Mouse (Mus musculus) forelimb bud, embryonic 11.5 days (tissue): ENCODE results near the gene Rnf114.

Source experiments
- DNase-seq: peaks from one replicate; pipeline ENCODE4 v3.0.0-alpha.2; 2012; ENCODE audit warnings: low read depth, low spot score

Rnf114 gene

DNA sequence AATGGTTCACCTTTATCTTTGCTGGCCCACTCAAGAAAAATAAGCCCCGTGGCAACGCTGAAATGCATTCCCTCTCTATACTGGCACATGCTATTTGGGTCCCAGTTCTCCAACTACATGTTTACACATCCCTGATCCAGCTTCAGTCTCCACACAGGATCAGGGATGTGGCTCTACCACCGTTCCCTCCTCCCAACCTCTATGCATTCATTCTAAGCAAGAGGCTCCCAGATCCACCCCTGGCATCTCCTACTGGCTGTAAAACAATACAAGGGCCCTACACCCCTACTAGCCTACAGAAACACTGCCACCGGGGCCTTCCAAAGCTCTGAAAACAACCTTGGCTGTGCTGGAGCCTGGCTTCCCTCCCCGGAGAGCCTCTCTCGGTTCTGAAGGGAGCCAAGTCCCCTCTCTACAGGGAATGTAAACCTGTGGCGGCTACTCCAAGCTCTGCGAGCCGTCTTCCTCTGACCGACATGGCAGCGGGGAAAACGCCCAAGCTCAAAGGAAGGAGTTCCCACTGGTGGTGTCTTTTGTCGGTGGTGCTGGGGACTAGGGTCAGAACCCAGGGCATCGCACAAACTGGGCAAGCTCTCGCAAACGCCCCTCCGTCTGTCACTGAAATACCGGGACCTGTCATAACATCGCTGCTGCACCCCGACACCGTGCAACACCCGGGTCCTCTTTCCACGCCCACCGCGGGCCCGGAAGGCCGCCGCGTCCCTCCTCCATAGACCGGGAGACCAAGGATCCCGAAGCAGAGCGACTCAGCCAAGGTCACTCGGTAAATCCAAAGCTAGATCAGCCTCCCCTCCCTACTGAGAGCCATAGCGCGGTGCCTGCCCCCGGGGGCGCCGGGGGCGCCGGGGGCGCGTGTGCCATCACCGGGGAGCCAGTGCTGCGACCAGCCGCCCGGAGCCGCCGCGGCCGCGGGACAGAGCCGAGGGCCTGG, at the start of gene Rnf114:
Rnf114 (plus strand) TSS at position 889 of the 952 bp plus-strand sequence.
- DNase-seq, result no peak

DNA sequence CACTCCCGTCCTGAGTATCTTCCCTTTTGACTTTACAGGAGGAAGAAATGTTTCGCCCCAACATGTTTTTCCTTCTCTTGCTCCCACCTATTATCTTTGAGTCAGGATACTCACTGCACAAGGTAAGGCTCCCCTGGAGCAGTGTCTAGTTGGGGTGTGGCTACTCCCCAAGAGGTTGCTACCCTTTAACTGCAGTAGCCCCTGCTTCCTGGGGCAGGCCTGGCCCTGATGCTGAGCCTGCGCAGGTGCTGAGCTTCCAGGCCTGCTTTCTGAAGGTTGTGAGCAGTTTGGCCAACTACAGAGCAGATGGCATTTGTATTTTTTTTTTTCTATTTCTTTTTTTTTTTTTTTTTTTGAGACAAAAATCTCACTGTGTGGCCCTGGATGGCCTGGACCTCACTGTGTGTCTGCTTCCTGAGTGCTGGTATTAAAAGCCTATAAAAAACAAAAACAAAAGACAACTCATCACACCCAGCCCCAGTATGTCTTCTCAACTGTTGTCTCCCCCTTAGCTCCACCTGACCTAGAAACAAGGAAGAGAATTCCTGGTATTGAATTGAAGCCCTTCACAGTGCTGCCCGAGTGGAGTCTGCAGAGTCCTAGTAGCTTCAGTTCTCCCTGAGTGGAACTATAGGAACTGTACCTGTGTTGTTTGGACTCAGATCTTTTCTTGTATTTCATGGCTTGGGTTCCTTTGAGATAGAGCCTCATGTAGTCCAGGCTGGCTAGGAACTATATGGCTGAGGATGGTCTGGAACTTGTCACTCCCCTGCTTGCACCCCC, 48.8 kb upstream of the Rnf114 start:
- DNase-seq, result no peak

DNA sequence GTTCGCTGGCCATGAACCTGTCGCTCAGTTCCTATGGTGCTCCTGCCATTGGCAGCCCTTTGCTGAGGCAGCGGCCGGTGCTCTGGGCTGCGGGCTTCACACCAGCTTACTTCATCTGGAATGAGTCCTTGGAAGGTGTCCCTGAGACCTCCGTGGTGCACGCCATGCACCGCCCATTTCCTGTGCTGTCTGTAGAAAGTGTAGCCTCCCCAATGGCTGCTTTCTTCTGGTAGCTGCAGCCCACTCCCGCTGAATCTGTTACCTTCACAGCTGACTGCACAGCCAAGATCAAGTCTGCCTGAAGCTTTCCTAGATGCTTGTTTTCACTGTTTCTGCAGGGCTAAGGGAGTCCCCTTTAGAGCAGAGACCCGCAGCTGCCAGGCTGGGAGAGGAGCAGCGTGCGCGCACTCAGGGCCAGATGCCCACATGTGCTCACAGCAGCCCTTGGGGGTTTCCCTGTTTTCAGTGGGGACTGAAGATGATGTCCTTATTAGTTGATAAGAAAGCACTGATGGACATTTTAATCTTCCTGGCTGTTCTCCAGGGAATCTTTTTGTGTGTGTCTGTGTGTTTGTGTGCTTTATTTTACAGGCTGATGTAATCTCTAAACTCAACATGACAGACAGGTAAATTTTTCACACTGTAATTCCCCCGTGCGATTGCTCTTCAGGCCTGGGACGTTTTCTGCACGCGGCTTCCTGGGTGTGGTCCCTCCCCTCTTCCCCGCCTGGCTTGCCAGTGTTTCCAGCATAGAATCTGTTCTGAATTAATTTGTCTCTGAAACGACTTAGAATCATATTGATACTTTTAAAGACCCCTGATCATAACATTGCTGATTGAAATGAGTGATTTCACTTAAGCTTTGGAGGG, 46.3 kb upstream of the Rnf114 start:
- DNase-seq, result no peak

DNA sequence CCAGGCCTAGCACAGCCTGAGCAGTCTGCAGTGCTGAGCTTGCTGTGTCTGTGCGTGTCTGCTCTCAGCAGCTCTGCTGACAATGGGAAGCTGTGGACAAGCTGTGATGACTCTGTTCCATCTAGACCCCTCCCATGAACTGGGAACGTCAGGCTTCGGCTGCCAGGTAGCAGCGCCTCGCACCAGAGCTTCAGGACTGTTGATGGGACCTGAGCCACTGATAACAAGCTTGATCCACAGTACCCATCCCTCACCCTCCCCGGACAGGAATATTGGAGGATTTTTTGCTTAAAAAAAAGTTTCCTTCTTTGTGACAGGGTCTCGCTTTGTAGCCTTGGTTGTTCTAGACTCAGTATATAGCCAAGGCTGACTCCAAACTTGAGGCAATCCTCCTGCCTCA, 45.2 kb upstream of the Rnf114 start:
- DNase-seq, result no peak

DNA sequence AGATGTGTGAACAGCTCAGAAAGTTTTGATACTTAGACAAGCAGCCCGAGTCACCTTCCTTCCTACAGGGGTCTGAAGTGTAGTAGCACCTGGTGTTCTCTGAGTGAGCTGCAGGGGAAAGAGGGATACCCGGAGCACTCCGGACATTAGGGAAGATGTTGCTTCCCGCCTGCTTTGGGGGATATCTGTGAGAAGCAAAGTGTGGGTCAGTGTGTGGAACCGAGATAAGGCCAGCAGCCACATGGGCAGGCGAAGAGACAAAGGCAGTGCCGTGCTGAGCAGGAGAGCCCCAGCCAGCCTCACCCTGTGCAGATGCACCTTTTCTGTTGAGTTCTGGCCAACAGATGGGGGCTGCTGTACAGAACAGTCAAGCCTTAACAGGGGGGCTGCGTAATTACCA, 44.8 kb upstream of the Rnf114 start:
- DNase-seq, result no peak

DNA sequence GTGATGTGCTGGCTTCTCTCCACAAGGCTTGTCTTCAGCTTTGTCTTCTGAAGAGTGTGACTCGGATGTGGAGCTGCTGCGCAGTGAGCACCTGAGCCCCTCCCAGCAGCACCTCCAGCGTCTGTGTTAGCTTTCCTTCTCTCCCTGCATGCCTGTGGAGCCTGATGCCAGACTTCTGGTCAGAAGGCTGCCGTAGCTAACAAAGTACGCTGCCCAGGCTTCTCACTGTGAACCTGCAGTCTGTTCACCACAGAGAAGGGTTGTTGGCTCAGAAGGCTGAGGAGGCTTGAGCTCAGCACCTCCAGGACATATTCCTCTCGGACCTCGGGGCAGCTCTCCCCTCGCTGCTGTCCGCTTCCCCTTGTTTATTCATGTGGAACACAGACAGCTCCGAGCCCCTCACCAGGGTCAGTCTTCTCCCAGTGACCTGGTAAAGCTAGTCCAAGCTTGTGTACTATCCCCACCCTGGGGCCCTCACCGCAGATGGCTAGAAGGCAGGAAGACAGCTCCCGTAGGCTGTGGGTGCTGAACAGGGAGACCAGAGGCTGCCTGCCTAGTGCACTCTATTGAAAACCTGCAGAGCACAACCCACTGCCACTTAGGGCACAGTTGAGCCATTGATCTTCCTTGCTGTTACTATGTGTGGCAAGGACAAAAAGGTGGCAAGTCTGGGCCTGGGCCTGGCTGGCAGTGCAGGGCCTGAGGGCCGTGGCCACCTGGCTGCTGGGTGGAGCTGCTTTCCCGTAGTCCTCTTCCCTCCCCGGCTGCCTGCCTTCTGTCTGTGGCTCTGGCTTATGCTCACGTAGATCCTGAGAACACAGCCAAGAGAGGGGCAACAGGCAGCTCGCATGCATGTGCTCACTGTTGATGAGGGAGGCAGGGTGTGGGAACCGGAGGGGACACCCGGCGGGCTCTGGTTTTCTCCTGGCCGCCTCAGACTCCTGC, 42.8 kb upstream of the Rnf114 start:
- DNase-seq, result no peak

DNA sequence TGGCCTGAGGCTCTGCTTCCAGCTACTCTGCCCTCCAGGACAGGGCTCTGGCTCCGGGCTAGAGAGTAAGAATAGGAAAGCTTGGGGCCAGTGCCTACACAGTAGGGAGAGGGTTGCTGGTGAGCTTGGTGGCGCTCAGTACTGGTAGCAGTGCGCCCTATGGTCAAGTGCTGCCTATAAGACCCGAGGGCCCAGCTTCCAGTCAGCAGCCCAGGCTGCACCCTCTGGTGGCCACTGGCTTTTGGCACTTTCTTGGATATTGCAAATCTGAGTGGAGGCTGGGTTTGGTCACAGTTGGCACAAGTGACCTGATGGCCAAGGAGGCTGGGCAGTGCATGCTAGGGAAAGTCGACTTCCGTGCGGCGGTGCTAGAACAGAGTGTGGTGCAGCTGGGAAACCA, 41.8 kb upstream of the Rnf114 start:
- DNase-seq, result no peak

DNA sequence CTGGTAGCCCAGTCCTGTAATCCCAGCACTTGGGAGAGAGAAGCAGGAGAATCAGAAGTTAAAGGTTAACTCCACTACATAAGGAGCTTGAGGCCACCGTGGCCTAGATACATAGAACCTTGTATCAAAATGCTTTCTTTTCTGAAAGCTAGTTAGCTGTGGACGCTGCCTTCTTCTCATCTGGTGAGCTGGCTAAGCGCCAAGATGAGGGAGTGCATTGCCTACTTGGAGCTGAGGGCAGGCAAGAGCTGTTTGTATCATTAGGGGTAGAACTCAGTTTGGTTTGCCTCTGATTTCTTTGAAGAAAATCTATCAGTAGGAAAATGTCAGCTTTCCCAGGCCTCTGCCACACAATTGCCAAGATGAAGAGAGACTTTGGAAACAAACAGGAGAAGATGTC, 38.6 kb upstream of the Rnf114 start:
- no peak for DNase-seq

DNA sequence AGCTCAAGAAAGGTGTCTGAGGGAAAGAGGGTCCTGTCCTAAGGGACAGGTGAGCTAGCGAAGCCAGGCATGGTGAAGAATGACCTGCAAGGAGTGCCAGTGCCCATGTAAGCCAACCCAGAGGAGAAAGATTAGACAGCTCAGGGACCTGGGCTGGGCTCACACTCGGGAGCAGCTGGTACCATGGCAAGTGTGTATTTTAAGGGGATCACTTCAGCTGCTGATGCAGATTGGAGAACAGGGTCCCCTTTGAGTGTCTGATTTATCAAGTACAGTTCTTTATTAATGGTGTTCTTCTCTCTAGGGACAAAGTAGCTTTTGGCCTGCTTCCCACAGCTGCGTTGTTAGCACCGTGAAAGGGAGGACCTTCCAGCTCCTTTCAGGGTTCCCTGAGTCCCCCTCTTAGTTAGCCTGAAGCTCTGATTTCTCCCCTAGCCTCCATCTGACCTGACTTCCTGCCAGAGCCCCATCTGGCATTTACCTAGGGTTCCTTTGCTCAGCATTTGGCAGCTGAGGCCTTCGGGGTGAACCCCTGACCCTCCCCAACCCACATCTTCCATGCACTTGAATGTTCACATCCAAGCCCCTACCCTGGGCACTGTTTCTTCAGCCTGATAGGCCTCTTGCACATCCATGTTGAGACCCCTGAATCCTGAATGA, 36.0 kb upstream of the Rnf114 start:
- no peak for DNase-seq

DNA sequence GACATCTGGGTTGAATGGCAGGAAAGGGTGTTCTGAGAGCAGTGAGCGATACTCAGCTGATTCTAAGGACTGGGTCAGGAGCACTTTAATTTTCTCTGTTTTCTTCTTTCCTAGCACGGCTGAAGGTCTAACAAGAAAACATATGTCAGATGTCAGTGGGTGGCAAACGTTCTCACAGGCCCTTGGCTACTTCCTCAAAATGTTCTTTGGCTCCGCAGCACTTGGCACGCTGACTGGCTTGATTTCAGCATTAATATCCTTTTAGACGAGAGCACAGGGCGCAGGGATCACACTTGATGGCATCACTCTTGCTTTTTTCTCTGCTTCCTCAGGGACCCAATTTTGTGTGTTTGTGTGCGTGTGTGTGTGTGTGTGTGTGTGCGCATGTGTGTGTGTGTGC, 35.2 kb upstream of the Rnf114 start:
- no peak for DNase-seq

DNA sequence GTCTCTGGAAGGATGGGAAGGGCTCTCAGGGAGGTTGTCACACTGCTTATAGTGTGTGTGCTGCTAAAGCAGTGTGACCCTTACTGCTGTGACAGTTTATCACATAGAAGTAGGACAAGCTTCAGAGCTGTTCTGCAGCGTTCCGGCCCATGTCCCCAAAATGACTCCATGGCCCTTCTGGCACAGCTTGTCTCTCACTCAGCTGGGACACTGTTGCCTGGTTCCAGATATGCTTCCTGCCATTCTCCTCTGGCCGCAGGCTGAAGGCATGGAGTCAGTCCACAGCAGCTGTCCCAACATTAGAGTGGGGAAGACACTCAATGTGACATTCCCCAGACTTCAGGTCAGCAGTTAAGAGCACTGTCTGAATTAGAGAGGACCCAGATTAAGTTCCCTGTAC, 33.9 kb upstream of the Rnf114 start:
- DNase-seq, result no peak

DNA sequence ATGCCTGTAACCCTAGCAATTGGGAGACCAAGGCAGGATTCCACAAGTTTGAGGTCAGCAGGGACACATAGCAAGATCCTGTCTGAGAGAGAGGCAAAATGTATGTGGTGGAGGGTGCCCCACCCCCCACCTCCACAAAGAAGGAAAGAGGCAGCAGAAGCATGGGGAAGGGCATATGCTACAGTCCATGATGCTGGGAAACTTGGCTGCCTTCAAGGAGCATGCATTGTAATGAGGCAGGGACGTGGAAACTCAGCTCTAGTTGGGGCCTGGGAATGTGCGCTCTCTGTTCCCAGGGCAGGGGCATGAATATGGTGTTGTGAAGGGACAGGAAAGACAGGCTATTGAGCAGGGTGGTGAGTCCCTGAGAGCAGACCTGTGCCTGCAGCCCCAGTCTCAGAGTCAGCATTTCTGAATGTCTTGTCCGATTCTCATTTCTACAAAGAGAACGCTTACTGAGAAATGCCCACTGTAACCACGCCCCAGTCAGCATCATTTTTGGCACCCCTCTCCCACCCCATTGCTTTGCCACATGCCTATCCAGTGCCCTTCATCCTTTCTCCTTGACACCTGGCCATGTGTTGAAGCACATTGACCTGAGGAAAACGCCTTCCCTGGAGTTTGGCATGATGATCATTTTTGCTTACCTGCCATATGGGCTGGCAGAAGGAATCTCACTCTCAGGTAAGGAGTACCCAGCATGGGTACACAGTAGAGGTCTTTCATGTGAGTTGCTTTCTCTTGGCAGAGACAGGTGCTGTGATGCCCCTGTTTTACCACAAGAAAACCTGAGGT, 33.2 kb upstream of the Rnf114 start:
- DNase-seq, result no peak

DNA sequence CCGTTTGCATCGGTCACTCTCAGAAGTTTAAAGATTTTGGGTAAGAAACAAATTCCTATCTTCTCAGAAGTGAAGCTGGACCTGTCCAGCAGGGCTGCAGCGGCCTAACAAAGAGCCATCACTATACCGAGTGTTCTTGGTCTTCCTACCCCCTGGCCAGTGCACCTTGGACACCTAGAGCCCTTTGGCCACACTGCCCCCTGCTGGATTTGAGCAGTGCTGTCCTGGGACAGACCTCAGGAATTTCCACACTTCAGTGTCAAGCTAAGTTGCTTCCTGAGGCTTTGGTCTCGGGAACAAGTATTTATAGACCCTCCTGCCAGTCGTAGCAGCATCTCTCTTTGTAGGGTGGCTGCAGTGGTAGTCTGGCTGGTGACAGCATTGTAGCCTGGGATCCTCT, 29.5 kb upstream of the Rnf114 start:
- DNase-seq, result peak; percentile 54

DNA sequence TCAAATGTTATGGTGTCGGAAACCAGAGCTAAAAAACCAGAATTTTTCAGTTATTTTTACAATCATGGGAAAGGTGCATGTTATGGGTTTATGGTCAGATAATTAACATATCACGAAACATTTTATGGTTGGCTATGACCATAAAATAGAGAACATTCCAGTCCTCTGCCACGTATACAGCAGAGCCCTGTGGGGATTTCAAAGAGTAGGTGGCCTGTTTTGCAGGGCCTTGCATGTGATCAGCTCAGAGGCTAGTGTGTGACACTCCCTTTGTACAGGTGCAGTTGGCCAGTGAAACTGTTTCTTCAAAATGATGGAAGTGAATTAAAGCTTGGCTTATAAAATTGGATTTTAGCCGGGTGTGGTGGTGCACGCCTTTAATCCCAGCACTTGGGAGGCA, 28.6 kb upstream of the Rnf114 start:
- no peak for DNase-seq

DNA sequence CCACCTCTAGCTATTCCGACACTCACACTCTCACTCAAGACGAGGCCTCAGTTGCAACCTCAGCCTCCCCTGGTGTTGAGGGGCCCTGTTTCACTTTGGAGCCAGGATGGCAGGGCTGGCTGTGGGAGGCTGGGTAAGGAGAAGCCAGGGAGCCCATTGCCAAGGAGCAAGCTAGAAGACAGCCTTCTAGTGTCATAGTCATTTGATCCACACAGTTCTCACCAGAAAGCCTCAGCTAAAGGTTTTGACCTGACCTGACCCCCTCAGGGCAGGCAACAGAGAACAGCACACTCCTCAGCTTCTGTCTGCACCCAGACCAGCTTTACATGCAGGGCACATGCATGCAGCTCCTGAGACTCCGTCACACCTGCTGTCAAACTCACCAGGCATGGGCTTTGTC, 26.5 kb upstream of the Rnf114 start:
- DNase-seq, result no peak

DNA sequence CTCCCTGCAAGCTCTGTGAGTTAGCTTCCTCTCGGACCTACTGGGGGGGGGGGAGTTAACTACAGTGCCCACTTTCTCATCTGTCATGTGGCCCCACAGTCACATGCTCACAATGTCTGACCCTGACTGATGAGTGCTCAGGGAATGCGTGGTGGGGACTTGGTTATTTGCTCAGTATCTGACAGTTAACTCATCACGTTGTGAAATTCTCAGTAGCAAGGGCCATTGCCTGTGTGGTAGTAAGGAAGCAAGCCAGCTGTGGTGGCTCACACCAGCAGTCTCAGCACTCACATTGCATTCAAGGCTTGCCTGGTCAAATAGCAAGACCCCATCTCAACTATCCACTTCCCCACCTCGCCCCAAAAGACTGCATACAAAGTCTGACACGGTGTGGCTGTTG, 25.2 kb upstream of the Rnf114 start:
- DNase-seq, result no peak

DNA sequence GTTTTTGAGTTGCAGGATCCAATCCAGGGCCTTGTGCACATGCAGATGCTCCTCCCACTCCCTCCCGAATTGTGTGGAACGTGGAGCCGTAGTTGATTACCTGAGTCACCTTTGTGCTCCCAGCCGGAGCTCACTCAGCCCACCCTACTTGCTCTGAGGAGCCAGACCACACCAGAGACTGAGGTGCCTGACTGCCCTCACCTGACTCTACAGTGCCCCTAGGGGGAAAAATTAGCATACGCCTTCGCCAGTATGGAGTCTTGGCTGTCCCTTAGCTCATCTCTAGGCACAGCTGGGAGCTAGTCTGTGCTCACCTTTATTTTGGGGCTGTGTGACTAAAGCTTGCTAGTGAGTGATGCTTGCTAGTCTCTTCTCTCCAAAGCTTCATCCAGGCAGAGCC, 24.0 kb upstream of the Rnf114 start:
- no peak for DNase-seq

DNA sequence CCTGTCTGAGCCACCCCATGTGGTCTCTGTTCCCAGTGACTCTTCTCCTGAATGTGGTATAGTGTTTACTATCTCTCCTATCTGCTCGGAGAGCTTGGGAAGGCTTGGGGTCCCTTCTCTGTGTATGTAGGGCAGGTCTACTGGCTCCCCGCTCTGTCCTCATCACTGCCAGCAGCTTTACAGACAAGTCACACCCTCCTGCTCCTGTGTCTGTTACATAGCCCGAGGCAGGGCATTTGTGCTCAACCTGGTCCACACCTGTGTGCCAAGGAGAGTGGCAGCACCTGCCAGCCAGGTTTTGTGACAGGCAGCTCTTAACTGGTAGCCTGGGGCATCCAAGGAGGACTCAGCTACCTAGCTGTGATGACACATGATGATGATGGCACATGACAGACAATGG, 21.8 kb upstream of the Rnf114 start:
- no peak for DNase-seq

DNA sequence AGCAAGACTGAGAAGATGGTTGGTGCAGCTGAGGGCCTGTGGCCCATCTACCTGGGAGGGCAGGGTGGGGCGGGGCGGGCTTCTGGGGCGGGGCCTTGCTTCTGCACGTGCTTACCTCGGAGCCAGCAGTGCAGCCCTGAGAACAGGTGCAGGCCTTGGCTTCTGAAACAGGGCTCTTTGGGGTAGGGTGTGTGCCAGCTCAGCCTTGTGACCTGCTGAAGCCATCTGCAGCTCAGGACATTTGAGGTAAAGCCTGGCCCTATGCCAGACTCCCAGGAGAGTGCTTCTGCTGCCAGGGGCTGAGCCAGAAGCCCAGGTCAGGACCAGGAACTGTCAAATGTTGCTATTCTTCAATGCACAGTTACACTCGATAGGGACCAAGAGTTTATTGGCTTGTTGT, 20.9 kb upstream of the Rnf114 start:
- no peak for DNase-seq
